Mouse (Mus musculus): ENCODE results near the gene Atp5mpl.

Gene Atp5mpl

DNA sequence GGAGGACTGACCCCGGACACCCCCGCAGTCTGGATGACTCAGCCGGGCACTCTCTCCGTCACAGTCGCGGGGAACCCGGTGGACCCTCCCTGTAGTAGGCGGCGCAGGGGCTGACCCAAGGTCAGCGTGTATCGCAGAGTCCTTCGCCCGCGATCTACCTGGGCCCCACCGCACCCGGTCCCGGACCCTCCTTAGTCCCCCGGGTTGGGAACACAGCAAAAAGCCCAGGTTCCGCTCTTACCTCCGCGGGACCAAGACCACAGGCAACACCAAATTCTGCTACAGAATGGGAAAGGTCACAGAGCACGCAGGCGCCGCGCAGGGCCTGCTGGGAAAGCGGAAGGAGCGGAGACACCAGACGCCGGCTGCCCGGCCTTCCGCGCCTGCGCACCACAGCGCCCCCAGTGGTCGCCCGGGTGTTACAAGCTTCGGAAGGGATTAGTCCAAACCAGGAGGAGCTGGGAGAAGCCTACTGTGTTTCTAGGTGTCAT is at the start of gene Atp5mpl:
Gene Atp5mpl, minus strand, starts transcription at position 295 of the 491 bp plus-strand sequence.
- peak; percentile 96 to 99 for DNase-seq

GRCm38 (mm10) chr12:112016346-112016745 is 49.6 kb upstream of the Atp5mpl start:
- no peak for DNase-seq

DNA sequence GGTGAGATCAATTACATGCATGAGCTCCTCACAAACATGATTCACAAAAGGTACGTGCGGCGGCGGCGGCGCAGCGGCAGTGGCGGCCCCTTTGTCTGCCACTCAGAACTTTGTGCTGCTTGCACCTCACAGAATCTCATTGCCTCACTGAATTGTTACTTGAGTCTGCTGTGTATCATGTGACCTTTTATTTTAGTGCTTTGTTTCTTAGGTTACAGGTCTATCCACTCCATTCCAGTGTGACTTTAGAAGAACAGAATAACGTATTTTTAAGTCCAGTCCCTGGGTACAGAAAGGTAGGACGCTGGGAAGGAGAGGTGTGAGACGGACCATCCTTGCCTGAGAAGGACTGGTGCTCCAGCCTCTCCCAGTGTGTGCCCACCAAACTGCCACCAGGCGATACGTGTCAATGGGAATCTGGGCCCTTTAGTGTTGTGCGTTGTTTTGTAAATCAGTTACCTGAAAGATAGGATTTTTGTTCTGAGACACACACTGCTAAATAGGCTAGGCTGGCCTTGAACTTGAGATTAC is 46.6 kb upstream of the Atp5mpl start:
- DNase-seq, result peak in 1 of 2 experiments; percentile 23

DNA sequence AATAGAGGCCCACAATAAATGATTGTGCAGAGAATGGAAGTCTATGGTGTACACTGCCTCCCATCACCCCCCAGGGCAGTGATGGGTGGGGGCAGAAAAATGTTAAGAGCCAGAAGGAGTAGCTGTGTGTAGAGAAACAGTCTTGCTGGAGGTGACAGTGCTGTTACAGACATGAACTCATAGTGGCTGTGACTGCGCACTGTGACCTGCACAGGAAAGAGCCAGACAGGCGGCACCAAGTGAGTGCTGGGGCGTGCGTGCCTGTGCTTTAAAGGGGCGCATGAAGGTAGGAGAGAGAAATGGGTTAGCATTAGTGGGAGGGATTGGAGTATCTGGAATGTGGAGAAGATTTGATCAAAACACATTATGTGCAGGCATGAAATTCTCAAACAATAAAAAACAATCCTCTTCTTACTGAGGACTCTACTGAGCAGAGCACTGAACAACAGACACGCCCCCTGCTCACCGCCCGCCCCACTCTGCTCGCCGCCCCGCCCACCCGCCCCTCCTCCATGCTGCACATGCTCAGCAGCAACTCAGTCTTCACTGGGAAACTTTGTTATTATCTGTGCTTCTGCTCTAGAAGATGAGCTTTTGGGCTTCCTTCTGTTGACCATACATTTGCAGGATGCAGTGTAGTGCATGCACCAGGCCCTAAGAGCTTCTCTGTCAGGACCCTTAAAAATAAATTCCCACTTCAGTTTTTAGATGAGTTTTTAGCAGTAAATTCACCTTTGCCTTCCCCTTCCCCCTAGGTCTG is 45.9 kb upstream of the Atp5mpl start:
- peak; percentile 11 to 55 for DNase-seq

- peak; percentile 75 to 88 for DNase-seq
These were observed 34.4 kb upstream of the Atp5mpl start for GRCm38 (mm10) chr12:112001223-112001622.

- no peak for DNase-seq
These were observed 33.0 kb upstream of the Atp5mpl start for GRCm38 (mm10) chr12:111999735-112000134.

- peak; percentile 59 to 68 for DNase-seq
These were observed 28.4 kb upstream of the Atp5mpl start for GRCm38 (mm10) chr12:111995161-111995560.

DNA sequence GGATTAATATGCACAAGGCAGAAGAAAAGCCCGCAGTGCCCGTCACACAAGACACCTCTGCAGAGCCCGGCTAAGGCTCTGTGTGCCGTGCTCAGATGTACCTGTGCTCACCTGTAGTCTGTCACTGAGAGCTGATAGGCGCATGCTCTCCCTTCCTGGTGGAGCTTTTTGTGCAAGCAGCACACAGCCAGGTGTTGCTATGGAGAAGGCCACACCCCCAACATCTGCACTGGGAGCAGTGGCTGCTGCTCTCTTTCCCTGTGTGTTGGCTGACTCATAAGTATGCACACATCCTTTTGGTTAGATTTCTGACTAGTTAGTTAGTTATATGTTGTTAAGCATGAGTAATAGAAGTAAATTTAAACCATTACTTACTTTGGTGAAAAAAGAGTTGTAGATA is 25.8 kb upstream of the Atp5mpl start:
- no peak for DNase-seq

DNA sequence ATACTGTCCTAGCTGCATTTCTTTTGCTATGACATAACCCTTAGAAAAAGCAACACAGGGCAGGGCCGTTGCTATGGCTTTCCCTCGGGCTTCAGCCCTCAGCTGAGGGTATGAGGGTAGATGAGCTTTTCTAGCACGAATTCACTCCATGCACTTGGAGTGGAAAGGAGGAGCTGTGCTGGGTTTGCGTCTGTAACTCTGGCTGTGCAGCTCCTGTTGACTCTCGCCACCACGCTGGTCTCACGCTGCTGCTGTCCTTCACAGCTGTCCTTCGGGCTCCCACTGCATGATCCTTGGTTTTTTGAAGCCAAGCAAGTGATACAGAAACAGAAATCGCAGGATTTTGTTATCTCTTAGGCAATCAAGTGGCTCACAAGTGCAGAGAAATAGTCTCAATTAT is 20.0 kb upstream of the Atp5mpl start:
- DNase-seq, result no peak

DNA sequence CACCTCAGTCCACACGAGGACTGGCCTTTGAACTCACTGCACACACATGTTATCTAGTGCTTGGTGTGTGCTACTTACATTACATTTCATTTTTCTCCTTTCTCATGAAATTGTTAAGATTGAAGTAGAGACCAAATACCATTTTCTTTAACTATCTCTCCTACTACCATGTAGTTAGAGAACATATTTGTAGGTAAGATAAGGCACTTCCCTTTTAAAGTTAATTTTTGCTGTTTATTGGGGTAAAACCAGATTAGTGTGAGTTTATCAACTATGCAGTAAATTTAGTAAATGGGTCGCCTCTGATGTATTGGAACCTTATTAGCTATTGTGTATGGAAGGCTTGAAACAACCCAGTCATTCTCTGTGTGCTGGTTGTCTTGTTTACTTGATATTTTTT is 16.4 kb upstream of the Atp5mpl start:
- DNase-seq, result no peak

DNA sequence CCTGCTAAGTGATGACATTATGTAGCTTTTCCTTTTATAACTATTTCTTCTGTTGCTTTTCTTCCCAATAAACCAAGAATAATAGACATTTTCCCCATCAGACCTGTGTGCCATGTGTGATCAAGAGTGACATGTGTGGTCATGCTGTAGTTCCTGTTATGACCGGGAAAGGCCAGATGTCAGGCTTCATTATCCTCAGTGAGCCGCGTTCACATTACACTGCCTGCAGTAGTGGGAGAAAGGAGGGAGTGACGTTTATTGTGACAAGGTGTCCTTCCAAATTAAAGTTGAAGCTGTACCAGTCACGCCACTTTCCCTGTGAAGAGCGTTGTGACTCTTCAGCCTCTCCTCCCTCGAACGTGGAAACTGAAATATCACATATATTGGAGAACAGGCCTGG is 15.1 kb upstream of the Atp5mpl start:
- no peak for DNase-seq

- DNase-seq, result no peak
These were observed 14.2 kb upstream of the Atp5mpl start, which contains the start of gene Rd3l for GRCm38 (mm10) chr12:111980887-111981367. Gene Rd3l (minus strand): TSS chr12:111981317.

GRCm38 (mm10) chr12:111978274-111978673 is 11.5 kb upstream of the Atp5mpl start:
- DNase-seq, result no peak

- DNase-seq, result peak; percentile 24 to 57
These were observed 10.4 kb upstream of the Atp5mpl start for GRCm38 (mm10) chr12:111977138-111977537.

DNA sequence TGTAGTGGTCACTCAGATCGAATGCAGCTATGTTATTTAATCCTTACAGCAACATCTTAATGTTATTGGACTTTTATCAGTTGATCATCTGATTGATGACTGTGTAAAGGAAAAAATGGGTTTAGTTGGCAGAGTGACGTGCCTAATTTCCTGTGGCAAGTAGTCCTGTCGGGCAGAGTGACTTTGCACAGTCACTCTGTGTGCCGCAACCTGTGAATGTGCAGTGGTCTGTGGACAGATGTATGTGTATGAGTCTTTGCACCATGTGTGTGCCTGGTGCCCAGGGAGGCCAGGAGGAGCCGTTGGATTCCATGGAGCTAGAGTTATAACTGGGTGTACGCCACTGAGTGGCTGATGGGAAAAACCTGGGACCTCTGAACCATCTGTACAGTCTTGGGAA is 7.8 kb upstream of the Atp5mpl start:
- no peak for DNase-seq

GRCm38 (mm10) chr12:111972504-111972903 is 5.7 kb upstream of the Atp5mpl start:
- no peak for DNase-seq

- no peak for DNase-seq
These were observed 4.5 kb upstream of the Atp5mpl start, which contains the start of gene Tdrd9 for GRCm38 (mm10) chr12:111971231-111971686. Gene Tdrd9 (plus strand): TSS chr12:111971559.

GRCm38 (mm10) chr12:111970085-111970484 is 3.3 kb upstream of the Atp5mpl start:
- DNase-seq, result no peak

GRCm38 (mm10) chr12:111963339-111963738 is 3.4 kb downstream of the Atp5mpl start:
- peak; percentile 73 to 83 for DNase-seq

GRCm38 (mm10) chr12:111958101-111958865 is 8.5 kb downstream of the Atp5mpl start:
- DNase-seq, result peak; percentile 71 to 90

DNA sequence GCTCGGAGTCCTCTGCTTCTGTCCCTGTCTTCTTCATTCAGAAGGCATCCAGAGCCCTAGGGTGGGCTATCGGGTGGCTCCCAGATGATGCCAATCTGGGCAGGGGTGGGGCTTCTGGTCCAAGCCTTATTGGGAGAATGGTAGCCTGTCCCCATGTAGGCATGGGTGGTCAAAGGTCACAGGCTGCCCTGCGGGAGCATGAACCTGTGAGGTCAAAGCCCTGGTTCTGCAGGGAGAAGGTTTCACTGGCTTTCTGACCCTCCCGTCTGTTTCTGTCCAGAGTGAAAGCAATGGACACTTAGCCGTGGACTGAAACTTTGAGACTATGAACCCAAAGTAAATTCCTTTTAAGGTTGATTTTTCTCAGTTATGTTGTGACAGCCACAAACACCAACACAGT is 10.6 kb downstream of the Atp5mpl start:
- peak in 1 of 2 experiments; percentile 49 for DNase-seq

DNA sequence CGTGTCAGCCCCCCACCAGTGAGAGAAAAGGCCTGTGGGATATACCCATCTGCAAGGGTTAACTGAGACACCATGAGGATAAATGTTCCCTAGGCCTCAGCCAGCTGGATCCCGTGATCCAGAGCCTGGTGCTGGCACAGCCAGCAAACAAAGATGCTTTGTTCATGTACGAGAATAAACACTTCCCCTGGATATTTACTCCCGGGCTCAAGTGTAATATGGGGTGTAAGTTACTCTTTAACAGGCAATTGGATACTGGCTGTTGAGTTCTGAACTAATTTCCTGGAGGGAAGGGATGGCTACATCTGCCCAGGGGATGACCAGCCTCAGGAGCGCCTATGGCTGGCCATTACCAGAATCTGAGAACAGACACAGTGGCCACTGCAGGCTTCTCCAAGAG is 15.1 kb downstream of the Atp5mpl start:
- DNase-seq, result no peak

DNA sequence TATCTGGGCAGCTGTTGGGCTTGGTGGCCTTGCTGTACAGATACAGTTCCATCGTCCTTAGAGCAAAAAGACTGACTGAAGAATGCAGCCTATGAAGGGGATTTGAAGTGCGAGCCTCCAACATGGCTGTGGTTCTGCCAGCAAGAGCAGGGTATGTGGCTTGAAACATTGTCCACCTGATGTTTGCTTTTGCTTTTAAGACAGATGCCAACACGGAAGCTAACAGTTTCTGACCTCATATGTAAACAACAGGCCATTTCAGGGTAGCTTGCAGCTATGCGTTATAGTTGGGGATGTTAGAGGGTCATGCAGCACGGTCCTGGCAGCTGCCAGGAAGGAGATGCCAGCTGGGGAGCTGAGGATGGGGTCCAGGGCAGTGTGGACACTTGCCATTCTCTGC is 16.3 kb downstream of the Atp5mpl start:
- no peak for DNase-seq
